Mouse (Mus musculus) spleen, adult 2 months (tissue): Measurements from ENCODE around the gene Epm2aip1.

Experiments
- CTCF ChIP-seq: fragments of 200-500 bp; IDR thresholded peaks from 2 replicates; pipeline ENCODE4 v1.5.1; 2011; ENCODE audit warnings: mild to moderate bottlenecking, inconsistent platforms; ENCODE audit not compliant: insufficient read depth, insufficient read length, insufficient replicate concordance; ENCODE audit errors: extremely low read depth
- POLR2A ChIP-seq: fragments of 200-500 bp; IDR thresholded peaks from 2 replicates; pipeline ENCODE4 v1.6.1; 2011; ENCODE audit warnings: low read depth, low read length, inconsistent platforms

GRCm38 (mm10) chr9:111223406-111223805, 48.3 kb upstream of the Epm2aip1 start:
- TF ChIP-seq POLR2A (no peak), CTCF (no peak)
